Mouse (Mus musculus) testis, adult 2 months (tissue): Measurements from ENCODE around the gene Erc1.

Experiments
- CTCF ChIP-seq: fragments of 200-500 bp; IDR thresholded peaks from 2 replicates; pipeline ENCODE4 v1.5.1; 2012; ENCODE audit warnings: low read depth, mild to moderate bottlenecking, inconsistent platforms, low read length, moderate library complexity; ENCODE audit not compliant: control insufficient read depth, insufficient read depth, insufficient replicate concordance
- POLR2A ChIP-seq: fragments of 200-500 bp; IDR thresholded peaks from 2 replicates; pipeline ENCODE4 v1.6.1; 2012; ENCODE audit warnings: low read depth, mild to moderate bottlenecking, inconsistent platforms, low read length, moderate library complexity; ENCODE audit not compliant: control insufficient read depth

- no peak for TF ChIP-seq CTCF
- no peak for TF ChIP-seq POLR2A
Measured at GRCm38 (mm10) chr6:119803239-119803638, 44.7 kb downstream of the Erc1 start.
